Mouse (Mus musculus): Measurements from ENCODE around the gene Arhgef38. TPM values are rescaled to one million over a fixed set of nuclear protein-coding genes. Genes with fewer than 3 reads are reported as not detected.

The Arhgef38 gene
- polyA plus RNA-seq, 1 experiment from 2014 or later = 0.01 TPM

- ChIA-PET POLR2A (no interaction called here), CTCF (interaction anchor here (0.7 to 9.2 kb wide), 3 partner anchors 14 to 348 kb away, joined by 3 to 52 read pairs (median 5); no protein-coding TSS in a partner anchor)
- no peaks in the 10 kb centered on the region for H3K27me3 ChIP-seq
- in situ Hi-C loops (cut with MboI; ENCODE audit: low pct_unique_long_range_greater_than_20kb) = no loop called here
- ATAC-seq (no peak), DNase-seq (ENCODE audit: low read depth, low spot score) (no peak)
- TF ChIP-seq CTCF (IDR thresholded peaks at IDR 0.05) = no peak
Observed at GRCm38 (mm10) chr3:133094305-133094704, 140.4 kb downstream of the Arhgef38 start.

DNA sequence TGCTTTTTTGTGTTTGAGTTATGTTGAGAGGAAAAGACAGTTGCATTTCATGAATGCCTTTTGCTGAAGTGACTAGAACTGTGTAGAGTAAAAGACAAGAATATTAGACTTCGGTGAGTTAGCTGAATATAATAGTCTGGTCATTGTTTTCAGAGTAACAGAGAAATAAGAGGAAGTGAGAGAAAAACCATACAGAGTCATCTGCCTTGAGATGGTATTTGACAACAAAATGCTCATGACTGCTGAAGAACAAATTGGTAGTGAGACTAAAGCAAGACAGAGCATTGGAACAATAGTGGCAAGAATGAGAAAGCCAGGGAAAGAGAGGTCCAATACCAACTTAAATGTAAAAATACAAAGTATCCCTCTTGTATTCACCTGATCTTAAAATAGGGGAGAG, 141.8 kb downstream of the Arhgef38 start:
- in situ Hi-C loops (cut with MboI; ENCODE audit: low pct_unique_long_range_greater_than_20kb) = no loop called here
- ChIA-PET CTCF (interaction anchor here (1.1 to 9.2 kb wide), 2 partner anchors 224 to 347 kb away, joined by 3 to 52 read pairs; no protein-coding TSS in a partner anchor), POLR2A (no interaction called here)
- no peak for ATAC-seq
- no peak for DNase-seq (ENCODE audit: low read depth, low spot score)
- no peak for TF ChIP-seq CTCF (IDR thresholded peaks at IDR 0.05)
- no peaks in the 10 kb centered on the region for H3K27me3 ChIP-seq

- DNase-seq (ENCODE audit: low read depth, low spot score) = no peak
- TF ChIP-seq CTCF (IDR thresholded peaks at IDR 0.05) = no peak
- in situ Hi-C loops (cut with MboI; ENCODE audit: low pct_unique_long_range_greater_than_20kb) = no loop called here
- H3K27me3 ChIP-seq = no peaks in the 10 kb centered on the region
- ChIA-PET POLR2A (interaction anchor here (0.8 to 1.3 kb wide), 3 partner anchors 10 to 311 kb away, joined by 3 to 4 read pairs (median 3); no protein-coding TSS in a partner anchor), CTCF (interaction anchor here (1.0 to 9.2 kb wide), 4 partner anchors 12 to 346 kb away, joined by 3 to 52 read pairs (median 3); no protein-coding TSS in a partner anchor)
- ATAC-seq = no peak
Observed at GRCm38 (mm10) chr3:133092274-133092853, 142.4 kb downstream of the Arhgef38 start.

DNA sequence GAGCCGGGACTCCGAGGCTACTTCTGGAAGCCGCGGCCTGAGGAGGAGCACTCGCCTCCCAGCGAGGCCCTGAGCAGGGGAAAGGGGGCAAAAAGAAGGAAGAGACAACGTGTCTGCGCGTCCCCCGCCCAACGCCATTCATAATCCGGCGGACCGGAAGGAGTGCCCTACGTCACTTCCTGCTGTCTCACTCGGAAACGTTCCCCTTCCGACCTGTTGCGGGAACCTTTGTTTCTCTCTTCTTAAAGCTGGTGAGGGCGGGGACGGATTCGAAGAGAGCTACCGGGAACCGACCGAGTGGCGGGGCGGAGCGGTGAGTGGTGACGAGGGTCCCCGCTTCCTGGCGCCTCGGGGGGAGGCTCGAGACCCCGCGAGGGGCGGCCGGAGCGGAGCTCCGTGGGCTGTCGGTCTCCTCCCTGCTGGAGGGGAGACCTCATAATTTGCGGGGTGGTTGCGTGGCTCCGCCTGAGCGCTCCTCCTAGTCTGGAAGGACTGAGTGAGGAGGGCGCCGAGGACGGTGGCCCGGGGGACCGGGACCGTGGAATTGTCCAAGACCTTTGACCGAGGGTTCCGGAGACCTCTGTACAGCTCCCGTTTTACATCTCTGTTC, 143.0 kb downstream of the Arhgef38 start, which contains the start of the genes Ints12 and Gstcd:
Ints12 (plus strand) TSS at position 177 of the 610 bp plus-strand sequence.
Gstcd (minus strand) TSS at position 370 of the 610 bp plus-strand sequence.
- DNase-seq (ENCODE audit: low read depth, low spot score) (peak; percentile 93), ATAC-seq (peak; percentile 92)
- no peak for TF ChIP-seq CTCF (IDR thresholded peaks at IDR 0.05)
- CTCF ChIA-PET = interaction anchor here (1.0 to 9.2 kb wide), 4 partner anchors 12 to 345 kb away, joined by 3 to 52 read pairs (median 3); no protein-coding TSS in a partner anchor
- no peaks in the 10 kb centered on the region for H3K27me3 ChIP-seq
- POLR2A ChIA-PET = interaction anchor here (0.8 to 1.7 kb wide), 4 partner anchors 10 to 310 kb away, joined by 3 to 4 read pairs (median 3); no protein-coding TSS in a partner anchor
- in situ Hi-C loops (cut with MboI; ENCODE audit: low pct_unique_long_range_greater_than_20kb) = no loop called here

GRCm38 (mm10) chr3:133091121-133091663, 143.6 kb downstream of the Arhgef38 start:
- ChIA-PET POLR2A (interaction anchor here (0.6 to 1.7 kb wide), 4 partner anchors 9 to 77 kb away, joined by 3 to 4 read pairs (median 3); no protein-coding TSS in a partner anchor), CTCF (interaction anchor here (1.0 to 9.2 kb wide), 4 partner anchors 10 to 345 kb away, joined by 3 to 52 read pairs (median 4); no protein-coding TSS in a partner anchor)
- ATAC-seq (peak; percentile 70), DNase-seq (ENCODE audit: low read depth, low spot score) (no peak)
- no peaks in the 10 kb centered on the region for H3K27me3 ChIP-seq
- no peak for TF ChIP-seq CTCF (IDR thresholded peaks at IDR 0.05)
- in situ Hi-C loops (cut with MboI; ENCODE audit: low pct_unique_long_range_greater_than_20kb) = no loop called here

- H3K27me3 ChIP-seq = no peaks in the 10 kb centered on the region
- ATAC-seq = no peak
- CTCF ChIA-PET = interaction anchor here (1.1 to 9.2 kb wide), 7 partner anchors 10 to 344 kb away, joined by 3 to 52 read pairs (median 4); no protein-coding TSS in a partner anchor
- in situ Hi-C loops (cut with MboI; ENCODE audit: low pct_unique_long_range_greater_than_20kb) = no loop called here
- POLR2A ChIA-PET = interaction anchor here (0.6 to 1.7 kb wide), 3 partner anchors 16 to 1017 kb away, joined by 3 read pairs; no protein-coding TSS in a partner anchor
- no peak for DNase-seq (ENCODE audit: low read depth, low spot score)
- no peak for TF ChIP-seq CTCF (IDR thresholded peaks at IDR 0.05)
Observed at GRCm38 (mm10) chr3:133090247-133091120, 144.3 kb downstream of the Arhgef38 start.

DNA sequence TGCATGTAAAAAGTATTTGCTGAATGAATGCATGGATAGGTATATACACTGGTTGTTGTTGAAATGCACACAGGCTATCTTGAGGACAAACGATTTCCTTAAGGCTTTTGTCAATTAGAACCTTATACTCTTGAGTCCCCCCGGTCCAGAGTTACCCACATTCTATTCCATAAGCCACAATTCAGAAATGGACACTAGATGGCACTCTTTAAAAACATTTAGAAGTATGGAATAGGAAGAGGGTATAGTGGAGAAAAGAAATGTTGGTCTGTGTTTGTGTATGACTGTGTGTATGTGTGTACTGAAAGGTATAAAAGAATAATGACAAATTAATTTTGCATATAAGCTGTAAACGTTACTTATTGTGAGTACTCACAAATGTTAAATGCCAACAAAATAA, 148.9 kb downstream of the Arhgef38 start:
- ATAC-seq = peak; percentile 86
- DNase-seq (ENCODE audit: low read depth, low spot score) = peak; percentile 20
- ChIA-PET POLR2A (no interaction called here), CTCF (interaction anchor here (0.6 to 2.5 kb wide), 16 partner anchors 8 to 362 kb away, joined by 3 to 10 read pairs (median 3); no protein-coding TSS in a partner anchor)
- in situ Hi-C loops (cut with MboI; ENCODE audit: low pct_unique_long_range_greater_than_20kb) = no loop called here
- H3K27me3 ChIP-seq = no peaks in the 10 kb centered on the region
- peak; percentile 64 for TF ChIP-seq CTCF (IDR thresholded peaks at IDR 0.05)

DNA sequence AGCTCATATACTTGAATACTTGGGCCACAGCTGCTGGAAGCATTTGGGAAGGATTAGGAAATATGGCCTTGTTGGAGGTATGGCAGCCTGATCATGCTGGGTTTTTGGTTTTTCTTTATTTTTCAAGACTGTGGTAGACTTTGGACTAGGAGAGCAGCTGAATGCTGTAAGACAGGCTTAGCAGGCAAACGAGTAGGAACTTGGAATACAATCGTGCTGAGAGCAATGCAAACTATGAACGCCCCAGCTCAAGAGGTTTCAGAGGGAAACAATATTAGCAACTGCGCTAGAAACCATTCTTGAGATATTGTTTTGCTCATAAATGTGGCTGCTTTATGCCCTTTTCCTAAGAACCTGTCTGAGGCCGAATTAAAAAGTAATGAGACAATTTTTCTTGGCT, 152.0 kb downstream of the Arhgef38 start:
- no peak for DNase-seq (ENCODE audit: low read depth, low spot score)
- ChIA-PET POLR2A (no interaction called here), CTCF (interaction anchor here (0.9 to 3.7 kb wide), 3 partner anchors 11 to 335 kb away, joined by 3 to 14 read pairs (median 3); no protein-coding TSS in a partner anchor)
- no peak for TF ChIP-seq CTCF (IDR thresholded peaks at IDR 0.05)
- in situ Hi-C loops (cut with MboI; ENCODE audit: low pct_unique_long_range_greater_than_20kb) = no loop called here
- no peak for ATAC-seq
- H3K27me3 ChIP-seq = no peaks in the 10 kb centered on the region

- CTCF ChIA-PET = no interaction called here
- in situ Hi-C loops (cut with MboI; ENCODE audit: low pct_unique_long_range_greater_than_20kb) = loop anchor here (5.0 kb wide), 1 partner anchor 328 kb away; no protein-coding TSS in a partner anchor
- no peak for TF ChIP-seq CTCF (IDR thresholded peaks at IDR 0.05)
- ATAC-seq (no peak), DNase-seq (ENCODE audit: low read depth, low spot score) (no peak)
- POLR2A ChIA-PET = interaction anchor here (0.9 kb wide), 1 partner anchor 16 kb away, joined by 4 read pairs; the partner anchor contains the start of genes Gstcd and Ints12
- no peaks in the 10 kb centered on the region for H3K27me3 ChIP-seq
Observed at GRCm38 (mm10) chr3:133075560-133075959, 159.2 kb downstream of the Arhgef38 start.

Other genes starting within 250 kb of the Arhgef38 start
- 25.7 TPM for gene Ints12, start 143.1 kb downstream of the Arhgef38 start, polyA plus RNA-seq (2021)
- 26.3 TPM for gene Gstcd, start 142.9 kb downstream of the Arhgef38 start, polyA plus RNA-seq (2021)
- 111 TPM for gene Ppa2, start 75.2 kb upstream of the Arhgef38 start, polyA plus RNA-seq (2021)